Mouse (Mus musculus) stomach, postnatal 0 days (tissue): ENCODE data around the gene Ddx10.

Source experiments
- CTCF ChIP-seq: IDR thresholded peaks from 2 replicates; pipeline ENCODE4 v1.5.1; 2016; ENCODE audit warnings: antibody characterized with exemption, low read depth, mild to moderate bottlenecking, moderate library complexity
- EP300 ChIP-seq: optimal IDR thresholded peaks from 2 replicates; pipeline ENCODE3; 2016; ENCODE audit warnings: antibody characterized with exemption

DNA sequence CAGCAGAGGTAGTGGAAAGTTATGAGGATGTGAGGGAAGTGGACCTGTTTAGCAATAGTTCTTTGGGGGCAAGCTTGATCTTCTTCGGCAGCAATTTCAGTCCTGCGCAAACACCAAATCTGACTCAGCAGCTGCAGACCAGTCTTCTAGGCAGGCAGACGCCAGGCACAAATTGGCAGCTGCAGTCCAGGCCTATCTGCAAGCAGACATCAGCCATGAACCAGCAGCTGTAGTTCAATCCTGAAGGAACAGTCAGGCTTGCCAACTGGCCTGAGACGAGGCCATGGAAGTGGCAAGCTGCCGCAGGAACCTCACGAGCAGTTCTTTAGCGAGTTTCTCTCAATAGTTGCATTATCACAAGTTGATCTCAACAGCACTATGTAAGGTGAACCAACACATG lies 153.3 kb downstream of the Ddx10 start:
- no peak for TF ChIP-seq CTCF
- TF ChIP-seq EP300: no peak
